Mouse (Mus musculus): ENCODE results near the gene Zfand3. TPM values are rescaled to one million over a fixed set of nuclear protein-coding genes. Genes with fewer than 3 reads are reported as not detected.

Gene Zfand3
- polyA plus RNA-seq, 1 experiment: 138 TPM

GRCm38 (mm10) chr17:30064746-30065145, 60.2 kb downstream of the Zfand3 start:
- Histone ChIP-seq H3K36me3 (ENCODE audit: control insufficient read depth, insufficient read depth) (no peaks in the 10 kb centered on the region), H3ac (ENCODE audit: control insufficient read depth, insufficient read length) (no peak overlapping the region), H3K79me2 (ENCODE audit: control insufficient read depth, insufficient read depth) (peaks cover 63% of the 10 kb centered on the region), H3K4me3 (no peak overlapping the region), H3K4me2 (ENCODE audit: low read depth) (no peak overlapping the region), H3K27me3 (ENCODE audit: control insufficient read depth, insufficient read depth, insufficient read length) (no peaks in the 10 kb centered on the region)
- TF ChIP-seq MAX (IDR thresholded peaks at IDR 0.05; ENCODE audit: low read depth): no peak
- no peak for TF ChIP-seq SRF (IDR thresholded peaks at IDR 0.05; ENCODE audit: control insufficient read depth, insufficient read length, low read depth)

GRCm38 (mm10) chr17:30069776-30070175, 65.2 kb downstream of the Zfand3 start:
- Histone ChIP-seq H3K79me2 (ENCODE audit: control insufficient read depth, insufficient read depth) (peaks cover 67% of the 10 kb centered on the region), H3K36me3 (ENCODE audit: control insufficient read depth, insufficient read depth) (no peaks in the 10 kb centered on the region), H3K4me2 (ENCODE audit: low read depth) (no peak overlapping the region), H3ac (ENCODE audit: control insufficient read depth, insufficient read length) (no peak overlapping the region), H3K27me3 (ENCODE audit: control insufficient read depth, insufficient read depth, insufficient read length) (no peaks in the 10 kb centered on the region), H3K4me3 (no peak overlapping the region)
- no peak for TF ChIP-seq MYOG (IDR thresholded peaks at IDR 0.05; ENCODE audit: control insufficient read depth in 1 of 3, insufficient read depth in 1 of 3, insufficient read length in 2 of 3, low read depth in 2 of 3)
- no peak for TF ChIP-seq E2F4 (IDR thresholded peaks at IDR 0.05; ENCODE audit: insufficient read depth)
- no peak for TF ChIP-seq TCF3 (IDR thresholded peaks at IDR 0.05; ENCODE audit: insufficient read length, low read depth)
- no peak for TF ChIP-seq TCF12 (IDR thresholded peaks at IDR 0.05; ENCODE audit: insufficient read depth, poor library complexity, severe bottlenecking)
- no peak for TF ChIP-seq CEBPB (IDR thresholded peaks at IDR 0.05; ENCODE audit: insufficient read depth, poor library complexity, severe bottlenecking)

- Histone ChIP-seq H3ac (ENCODE audit: control insufficient read depth, insufficient read length) (no peak overlapping the region), H3K4me3 (no peak overlapping the region), H3K4me2 (ENCODE audit: low read depth) (peak overlapping the region; percentile 22), H3K36me3 (ENCODE audit: control insufficient read depth, insufficient read depth) (no peaks in the 10 kb centered on the region), H3K79me2 (ENCODE audit: control insufficient read depth, insufficient read depth) (peaks cover 60% of the 10 kb centered on the region), H3K27me3 (ENCODE audit: control insufficient read depth, insufficient read depth, insufficient read length) (no peaks in the 10 kb centered on the region)
- TF ChIP-seq MYOD1 (IDR thresholded peaks at IDR 0.05; ENCODE audit: control insufficient read depth in 1 of 3, insufficient read length in 2 of 3, low read depth in 2 of 3): peak in 1 of 3 experiments; percentile 42
- no peak for TF ChIP-seq POLR2A (IDR thresholded peaks at IDR 0.05; ENCODE audit: insufficient read length, low read depth)
These were observed 66.1 kb downstream of the Zfand3 start for GRCm38 (mm10) chr17:30070631-30071030.

GRCm38 (mm10) chr17:30072613-30073012, 68.1 kb downstream of the Zfand3 start:
- Histone ChIP-seq H3ac (ENCODE audit: control insufficient read depth, insufficient read length) (no peak overlapping the region), H3K4me3 (no peak overlapping the region), H3K79me2 (ENCODE audit: control insufficient read depth, insufficient read depth) (peaks cover 64% of the 10 kb centered on the region), H3K36me3 (ENCODE audit: control insufficient read depth, insufficient read depth) (no peaks in the 10 kb centered on the region), H3K4me2 (ENCODE audit: low read depth) (no peak overlapping the region), H3K27me3 (ENCODE audit: control insufficient read depth, insufficient read depth, insufficient read length) (no peaks in the 10 kb centered on the region)
- TF ChIP-seq E2F4 (IDR thresholded peaks at IDR 0.05; ENCODE audit: insufficient read depth): no peak
- no peak for TF ChIP-seq MAX (IDR thresholded peaks at IDR 0.05; ENCODE audit: low read depth)
- TF ChIP-seq SRF (IDR thresholded peaks at IDR 0.05; ENCODE audit: control insufficient read depth, insufficient read length, low read depth): no peak
- no peak for TF ChIP-seq MYOD1 (IDR thresholded peaks at IDR 0.05; ENCODE audit: control insufficient read depth in 1 of 3, insufficient read length in 2 of 3, low read depth in 2 of 3)
- TF ChIP-seq TCF3 (IDR thresholded peaks at IDR 0.05; ENCODE audit: insufficient read length, low read depth): no peak
- no peak for TF ChIP-seq POLR2A (IDR thresholded peaks at IDR 0.05; ENCODE audit: insufficient read length, low read depth)
- TF ChIP-seq MYOG (IDR thresholded peaks at IDR 0.05; ENCODE audit: control insufficient read depth in 1 of 3, insufficient read depth in 1 of 3, insufficient read length in 2 of 3, low read depth in 2 of 3): no peak
- TF ChIP-seq POLR2AphosphoS2 (IDR thresholded peaks at IDR 0.05; ENCODE audit: insufficient read length, low read depth): no peak
- TF ChIP-seq TCF12 (IDR thresholded peaks at IDR 0.05; ENCODE audit: insufficient read depth, poor library complexity, severe bottlenecking): no peak
- TF ChIP-seq USF1 (IDR thresholded peaks at IDR 0.05; ENCODE audit: low read depth): no peak
- no peak for TF ChIP-seq CEBPB (IDR thresholded peaks at IDR 0.05; ENCODE audit: insufficient read depth, poor library complexity, severe bottlenecking)
- no peak for TF ChIP-seq REST (IDR thresholded peaks at IDR 0.05; ENCODE audit: insufficient read depth, insufficient read length)

GRCm38 (mm10) chr17:30075896-30076295, 71.4 kb downstream of the Zfand3 start:
- H3K79me2 ChIP-seq (ENCODE audit: control insufficient read depth, insufficient read depth): peaks cover 66% of the 10 kb centered on the region
- no peak overlapping the region for H3K4me3 ChIP-seq
- TF ChIP-seq SRF (IDR thresholded peaks at IDR 0.05; ENCODE audit: control insufficient read depth, insufficient read length, low read depth): no peak
- no peak for TF ChIP-seq MAX (IDR thresholded peaks at IDR 0.05; ENCODE audit: low read depth)
- TF ChIP-seq POLR2A (IDR thresholded peaks at IDR 0.05; ENCODE audit: insufficient read length, low read depth): no peak
- no peak for TF ChIP-seq E2F4 (IDR thresholded peaks at IDR 0.05; ENCODE audit: insufficient read depth)
- no peak for TF ChIP-seq MYOG (IDR thresholded peaks at IDR 0.05; ENCODE audit: control insufficient read depth in 1 of 3, insufficient read depth in 1 of 3, insufficient read length in 2 of 3, low read depth in 2 of 3)
- no peak for TF ChIP-seq TCF3 (IDR thresholded peaks at IDR 0.05; ENCODE audit: insufficient read length, low read depth)
- TF ChIP-seq POLR2AphosphoS2 (IDR thresholded peaks at IDR 0.05; ENCODE audit: insufficient read length, low read depth): no peak
- TF ChIP-seq TCF12 (IDR thresholded peaks at IDR 0.05; ENCODE audit: insufficient read depth, poor library complexity, severe bottlenecking): no peak
- no peak for TF ChIP-seq CEBPB (IDR thresholded peaks at IDR 0.05; ENCODE audit: insufficient read depth, poor library complexity, severe bottlenecking)
- TF ChIP-seq MYOD1 (IDR thresholded peaks at IDR 0.05; ENCODE audit: control insufficient read depth in 1 of 3, insufficient read length in 2 of 3, low read depth in 2 of 3): no peak
- no peak for TF ChIP-seq USF1 (IDR thresholded peaks at IDR 0.05; ENCODE audit: low read depth)
- no peak for TF ChIP-seq REST (IDR thresholded peaks at IDR 0.05; ENCODE audit: insufficient read depth, insufficient read length)
- H3ac ChIP-seq (ENCODE audit: control insufficient read depth, insufficient read length): no peak overlapping the region
- H3K4me2 ChIP-seq (ENCODE audit: low read depth): no peak overlapping the region
- H3K27me3 ChIP-seq (ENCODE audit: control insufficient read depth, insufficient read depth, insufficient read length): no peaks in the 10 kb centered on the region
- H3K36me3 ChIP-seq (ENCODE audit: control insufficient read depth, insufficient read depth): no peaks in the 10 kb centered on the region
